Comparison of ENCODE assay signal across 8 mouse cellular contexts in genomic region chr9:60989670-60990391, GRCm38 (mm10).
DNase-seq lines count a peak whose midpoint lies in the region; ATAC-seq and TF ChIP-seq lines count a peak whose summit lies in the region.

No protein-coding gene starts in this region.

- H3K36me3 ChIP-seq in hindbrain, postnatal 0 days (ENCODE audit: insufficient read depth, low read length) = no peaks in the 10 kb centered on the region
- H3K36me3 ChIP-seq in hindbrain, embryonic 10.5 days = no peaks in the 10 kb centered on the region
- H3K36me3 ChIP-seq in heart, postnatal 0 days (replicated peaks; ENCODE audit: control insufficient read depth, insufficient read depth, low read length) = no peaks in the 10 kb centered on the region
- no peaks in the 10 kb centered on the region for H3K36me3 ChIP-seq in liver, embryonic 11.5 days (ENCODE audit: control insufficient read depth, insufficient read depth, low read length)

- no peak for TF ChIP-seq CTCF in hindbrain, postnatal 0 days (IDR thresholded peaks at IDR 0.05; ENCODE audit: low read depth)
- no peak for TF ChIP-seq CTCF in heart, postnatal 0 days (IDR thresholded peaks at IDR 0.05; ENCODE audit: low read depth)

- H3K4me2 ChIP-seq in hindbrain, postnatal 0 days (ENCODE audit: low read depth, low read length) = no peak overlapping the region
- H3K4me2 ChIP-seq in heart, postnatal 0 days (ENCODE audit: low read depth, low read length) = peak overlapping the region; percentile 5; the same call in 1 of the 2 replicates
- no peak overlapping the region for H3K4me2 ChIP-seq in liver, embryonic 11.5 days

- no peak for TF ChIP-seq EP300 in heart, postnatal 0 days (IDR thresholded peaks at IDR 0.05; ENCODE audit: low read depth)

- ATAC-seq in hindbrain, postnatal 0 days = peak; percentile 55; the same call in 1 of the 2 replicates
- peak; percentile 66 for ATAC-seq in heart, postnatal 0 days (ENCODE audit: insufficient read depth, low read depth)
- ATAC-seq in CD4-positive, CD25-positive, alpha-beta regulatory T cell, adult 4 months = no peak
- no peak for ATAC-seq in liver, embryonic 11.5 days (replicated peaks; ENCODE audit: low FRiP score)

- H3K9ac ChIP-seq in hindbrain, postnatal 0 days (replicated peaks; ENCODE audit: low read length) = no peak overlapping the region
- no peak overlapping the region for H3K9ac ChIP-seq in heart, postnatal 0 days (replicated peaks; ENCODE audit: low read depth, low read length)
- no peak overlapping the region for H3K9ac ChIP-seq in liver, embryonic 11.5 days (ENCODE audit: low read depth, low read length)

- no peak overlapping the region for H3K4me3 ChIP-seq in hindbrain, postnatal 0 days (ENCODE audit: low read length)
- H3K4me3 ChIP-seq in hindbrain, embryonic 10.5 days = no peak overlapping the region
- H3K4me3 ChIP-seq in heart, postnatal 0 days (ENCODE audit: low read depth, low read length) = no peak overlapping the region
- no peak overlapping the region for H3K4me3 ChIP-seq in liver, embryonic 11.5 days (ENCODE audit: low read depth, low read length)

- H3K27ac ChIP-seq in hindbrain, postnatal 0 days = no peak overlapping the region
- H3K27ac ChIP-seq in hindbrain, embryonic 10.5 days = no peak overlapping the region
- no peak overlapping the region for H3K27ac ChIP-seq in heart, postnatal 0 days (ENCODE audit: low read depth)
- H3K27ac ChIP-seq in liver, embryonic 11.5 days (ENCODE audit: low read depth, low read length) = no peak overlapping the region

- WGBS in hindbrain, postnatal 0 days = 31% methylated on average over 13 of the region's 13 CpGs
- 39% methylated on average over 13 of the region's 13 CpGs for WGBS in hindbrain, embryonic 10.5 days
- 23% methylated on average over 13 of the region's 13 CpGs for WGBS in heart, postnatal 0 days
- 52% methylated on average over 13 of the region's 13 CpGs for WGBS in liver, embryonic 11.5 days

- no peaks in the 10 kb centered on the region for H3K4me1 ChIP-seq in hindbrain, postnatal 0 days (ENCODE audit: insufficient read depth, low read length)
- peaks cover 18% of the 10 kb centered on the region for H3K4me1 ChIP-seq in hindbrain, embryonic 10.5 days (replicated peaks)
- no peaks in the 10 kb centered on the region for H3K4me1 ChIP-seq in heart, postnatal 0 days (ENCODE audit: control insufficient read depth, insufficient read depth)
- no peaks in the 10 kb centered on the region for H3K4me1 ChIP-seq in liver, embryonic 11.5 days (replicated peaks; ENCODE audit: control insufficient read depth, insufficient read depth, low read length)

- no peaks in the 10 kb centered on the region for H3K27me3 ChIP-seq in hindbrain, postnatal 0 days (ENCODE audit: insufficient read depth, low read length)
- peaks cover 5% of the 10 kb centered on the region; the same call in 1 of the 2 replicates for H3K27me3 ChIP-seq in hindbrain, embryonic 10.5 days (ENCODE audit: insufficient read depth, poor library complexity, severe bottlenecking)
- 0 out of 2 replicates have a peak, but pooled peaks cover 8% of the 10 kb centered on the region for H3K27me3 ChIP-seq in heart, postnatal 0 days (ENCODE audit: control insufficient read depth, insufficient read depth, low read length)
- no peaks in the 10 kb centered on the region for H3K27me3 ChIP-seq in liver, embryonic 11.5 days (replicated peaks; ENCODE audit: control insufficient read depth, insufficient read depth, low read length)

- peak; percentile 49 for DNase-seq in hindbrain, postnatal 0 days (ENCODE audit: low spot score)
- DNase-seq in hindbrain, embryonic 10.5 days (ENCODE audit: low spot score) = no peak
- DNase-seq in 3T3-L1 (ENCODE audit: low read depth, low spot score) (peak; percentile 41), liver (no peak)
- peak; percentile 71 for DNase-seq in adrenal gland, postnatal 14 days
- no peak for DNase-seq in heart, postnatal 0 days (ENCODE audit: low spot score)
- no peak for DNase-seq in liver, embryonic 11.5 days (ENCODE audit: low spot score)

- no peaks in the 10 kb centered on the region for H3K9me3 ChIP-seq in hindbrain, postnatal 0 days (ENCODE audit: low read length)
- H3K9me3 ChIP-seq in hindbrain, embryonic 10.5 days = no peaks in the 10 kb centered on the region
- no peaks in the 10 kb centered on the region for H3K9me3 ChIP-seq in heart, postnatal 0 days (replicated peaks; ENCODE audit: control insufficient read depth, low read length)
- no peaks in the 10 kb centered on the region for H3K9me3 ChIP-seq in liver, embryonic 11.5 days (ENCODE audit: control insufficient read depth, low read length)

Comparison
In these comparisons a context has a peak if more than half of its experiments do, and no peak if none do; other contexts are left out.
1. DNase-seq: peak in hindbrain, postnatal 0 days (single experiment), 3T3-L1 (single experiment) and adrenal gland, postnatal 14 days (single experiment); none in hindbrain, embryonic 10.5 days (single experiment), heart, postnatal 0 days (single experiment), liver (single experiment) and liver, embryonic 11.5 days (single experiment).
2. ATAC-seq: peak in hindbrain, postnatal 0 days (single experiment) and heart, postnatal 0 days (single experiment); none in CD4-positive, CD25-positive, alpha-beta regulatory T cell, adult 4 months (single experiment) and liver, embryonic 11.5 days (single experiment).